Mouse (Mus musculus) heart, postnatal 0 days (tissue): ENCODE measurements at regions not wholly inside any gene's neighbourhood (a gene's known extent, or its start where the extent isn't known, plus 50 kb on each side); places are given as distances from the start of the nearest gene placed in this dataset.

Experiments used
- CTCF ChIP-seq: IDR thresholded peaks from 2 replicates; pipeline ENCODE4 v1.5.1; 2016; ENCODE audit warnings: antibody characterized with exemption, control low read depth, low read depth
- EP300 ChIP-seq: IDR thresholded peaks from 2 replicates; pipeline ENCODE4 v1.6.1; 2016; ENCODE audit warnings: antibody characterized with exemption, low read depth

DNA sequence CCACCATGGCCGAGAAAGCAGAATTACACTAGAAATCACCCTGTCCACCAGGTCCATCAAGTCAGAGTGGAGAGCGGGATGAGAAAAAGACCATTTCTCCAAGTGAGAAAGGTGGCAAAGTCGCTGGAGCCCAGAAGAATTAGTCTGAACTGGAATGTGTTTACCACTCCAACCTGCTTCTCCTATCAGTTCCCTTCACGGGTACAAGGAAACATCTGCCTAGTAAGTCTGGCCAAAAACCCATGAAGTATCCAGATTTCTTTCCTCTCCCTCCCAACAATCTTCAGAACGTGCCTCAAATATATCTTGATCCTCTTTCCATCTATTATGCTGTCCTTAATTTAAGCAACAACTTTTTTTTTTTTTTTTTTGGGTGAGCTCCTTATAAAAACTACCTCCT lies 94.2 kb upstream of the Jun start:
- TF ChIP-seq CTCF, result no peak
- no peak for TF ChIP-seq EP300
